Comparison of ENCODE assay signal across 10 mouse cellular contexts in the genomic region with DNA sequence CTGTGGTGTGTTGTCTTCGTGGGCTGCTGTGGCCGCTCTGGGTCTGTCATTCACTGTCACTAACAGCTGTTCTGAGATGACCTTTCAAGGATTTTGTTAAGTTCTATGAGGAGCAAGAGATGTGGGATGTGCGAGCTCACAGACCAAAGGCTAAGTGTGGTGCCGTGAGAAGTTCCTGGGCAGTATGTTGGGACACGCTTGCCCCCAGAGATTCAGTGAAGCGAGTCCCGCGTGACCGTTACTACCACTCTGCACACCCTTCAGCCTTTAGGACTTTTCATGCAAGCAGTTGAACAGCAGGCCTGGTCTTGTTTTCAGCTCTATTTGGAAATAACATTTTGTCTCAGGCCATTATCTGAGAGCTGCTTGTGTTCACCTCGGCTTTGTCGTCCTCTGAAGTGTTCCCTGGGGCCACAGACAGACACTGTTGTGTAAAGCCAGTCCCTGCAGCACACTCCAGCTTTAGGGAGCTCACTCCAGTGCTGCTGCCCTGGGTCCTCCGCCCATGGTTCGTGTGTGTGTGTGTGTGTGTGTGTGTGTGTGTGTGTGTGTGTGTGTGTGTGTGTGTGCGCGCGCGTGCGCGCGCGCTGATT.
DNase-seq lines count a peak whose midpoint lies in the region; ATAC-seq lines count a peak whose summit lies in the region.
"Had no signal": no experiment of that assay in that cellular context is flagged by ENCODE, and none has a peak within 500 bp of the region (broad histone marks: within the 10 kb centered on the region; RNA-seq: fewer than 3 reads in every experiment).

No protein-coding gene starts in this region.

- H3K27me3 ChIP-seq in embryonic facial prominence, embryonic 13.5 days = no peaks in the 10 kb centered on the region
- no peaks in the 10 kb centered on the region for H3K27me3 ChIP-seq in embryonic facial prominence, embryonic 10.5 days (replicated peaks; ENCODE audit: low read depth, poor library complexity, severe bottlenecking)

- H3K4me1 ChIP-seq in embryonic facial prominence, embryonic 13.5 days = peaks cover 51% of the 10 kb centered on the region
- H3K4me1 ChIP-seq in embryonic facial prominence, embryonic 10.5 days = peaks cover 64% of the 10 kb centered on the region

- no peaks in the 10 kb centered on the region for H3K9me3 ChIP-seq in embryonic facial prominence, embryonic 13.5 days
- H3K9me3 ChIP-seq in embryonic facial prominence, embryonic 10.5 days = no peaks in the 10 kb centered on the region

- H3K4me3 ChIP-seq in embryonic facial prominence, embryonic 13.5 days = no peak overlapping the region
- H3K4me3 ChIP-seq in embryonic facial prominence, embryonic 10.5 days = no peak overlapping the region

- H3K27ac ChIP-seq in embryonic facial prominence, embryonic 13.5 days = peak overlapping the region; percentile 55; the same call in 1 of the 2 replicates
- H3K27ac ChIP-seq in embryonic facial prominence, embryonic 10.5 days (replicated peaks) = no peak overlapping the region

- no peak overlapping the region for H3K9ac ChIP-seq in embryonic facial prominence, embryonic 13.5 days

- no peak overlapping the region for H3K4me2 ChIP-seq in embryonic facial prominence, embryonic 13.5 days

- 79% methylated on average over 19 of the region's 21 CpGs for WGBS in embryonic facial prominence, embryonic 13.5 days
- WGBS in embryonic facial prominence, embryonic 10.5 days = 91% methylated on average over 21 of the region's 21 CpGs

- DNase-seq in embryonic facial prominence, embryonic 10.5 days (ENCODE audit: low spot score) = no peak
- DNase-seq in kidney, postnatal 4 days = peak; percentile 1 to 4
- DNase-seq in kidney, adult 18-20 months = no peak
- peak; percentile 5 for DNase-seq in thymus, postnatal 4 days
- no peak for DNase-seq in thymus, postnatal 0 days (ENCODE audit: low spot score)
- peak; percentile 1 to 6 for DNase-seq in right cerebral cortex, postnatal 36 days (ENCODE audit: low spot score in 2 of 2)
- no peak for DNase-seq in Muller cell, postnatal 12 days (ENCODE audit: inconsistent ontology term)
- DNase-seq: cerebellum, adult 9-10 months; lung, postnatal 36 days had no signal

- peaks cover 11% of the 10 kb centered on the region; the same call in 1 of the 2 replicates for H3K36me3 ChIP-seq in embryonic facial prominence, embryonic 13.5 days
- peaks cover 56% of the 10 kb centered on the region for H3K36me3 ChIP-seq in embryonic facial prominence, embryonic 10.5 days (replicated peaks)

- no peak for ATAC-seq in embryonic facial prominence, embryonic 13.5 days (ENCODE audit: insufficient number of reproducible peaks, insufficient read depth, low FRiP score, low TSS enrichment, low read depth)

Comparison
In these comparisons a context has a peak if more than half of its experiments do, and no peak if none do; other contexts are left out.
1. DNase-seq: peak in kidney, postnatal 4 days (2 of 2), thymus, postnatal 4 days (single experiment) and right cerebral cortex, postnatal 36 days (2 of 2); none in embryonic facial prominence, embryonic 10.5 days (single experiment), kidney, adult 18-20 months (single experiment), thymus, postnatal 0 days (single experiment) and Muller cell, postnatal 12 days (single experiment).